Mouse (Mus musculus) CD8-positive naive resting alpha-beta T cell, adult 2 months (primary cell): ENCODE measurements around the gene Nkapl.
"Not testable (repeated sequence)": the region's sequence is repeated elsewhere in the genome, so short reads cannot be mapped to it uniquely, and the experiment has no call there.

ENCODE experiments used
- DNase-seq, 2 experiments: peaks; one replicate each; pipeline ENCODE4 v3.0.0; 2022; ENCODE audit warnings: low read depth in 2 of 2, low spot score in 2 of 2

Gene Nkapl

DNA sequence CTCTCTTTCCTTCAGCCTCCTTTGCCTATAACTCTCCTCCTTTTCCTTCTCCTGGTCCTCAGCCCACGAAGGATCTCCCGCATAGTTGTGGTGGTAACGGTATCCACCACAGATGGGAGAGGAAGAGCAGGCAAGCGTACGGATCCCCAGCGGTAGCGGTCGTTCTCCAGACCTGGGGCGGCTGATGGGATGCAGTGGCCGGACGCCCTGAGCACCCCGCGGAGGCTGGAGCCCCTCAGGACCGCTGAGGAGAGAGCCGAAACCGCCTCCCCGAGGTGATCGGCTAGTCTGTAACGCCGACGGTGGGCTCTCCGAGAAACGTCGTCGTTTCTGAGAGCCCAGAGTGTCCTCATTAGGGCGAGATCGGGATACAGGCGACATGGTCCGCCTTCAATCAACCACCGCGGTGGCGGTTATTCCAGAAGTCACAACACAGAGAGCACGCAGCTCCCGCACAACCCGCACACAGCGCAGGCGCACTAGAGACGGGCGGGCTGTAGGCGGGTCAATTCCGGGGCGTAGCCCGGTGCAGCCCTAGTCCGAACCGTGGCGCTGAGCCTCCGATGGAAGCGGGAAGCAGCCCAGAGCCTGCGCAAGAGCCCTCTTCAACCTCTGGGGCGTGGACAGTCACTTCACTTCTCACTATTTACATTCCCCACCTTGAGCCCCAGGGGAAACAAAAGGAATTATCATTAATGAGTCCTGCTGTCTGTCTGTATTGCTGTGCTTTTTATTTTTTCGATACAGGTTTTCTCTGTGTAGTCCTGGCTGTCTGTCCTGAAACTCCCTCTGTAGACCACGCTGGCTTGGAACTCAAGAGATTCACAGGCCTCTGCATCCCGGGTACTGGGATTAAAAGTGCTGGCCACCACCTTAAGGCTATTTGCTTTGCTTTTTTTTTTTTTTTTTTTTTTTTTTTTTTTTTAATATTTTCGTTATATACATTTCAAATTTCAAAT, at the start of gene Nkapl:
TSS of gene Nkapl (minus strand) at position 449 of the 959 bp plus-strand sequence.
- DNase-seq: peak; percentile 11 to 18

DNA sequence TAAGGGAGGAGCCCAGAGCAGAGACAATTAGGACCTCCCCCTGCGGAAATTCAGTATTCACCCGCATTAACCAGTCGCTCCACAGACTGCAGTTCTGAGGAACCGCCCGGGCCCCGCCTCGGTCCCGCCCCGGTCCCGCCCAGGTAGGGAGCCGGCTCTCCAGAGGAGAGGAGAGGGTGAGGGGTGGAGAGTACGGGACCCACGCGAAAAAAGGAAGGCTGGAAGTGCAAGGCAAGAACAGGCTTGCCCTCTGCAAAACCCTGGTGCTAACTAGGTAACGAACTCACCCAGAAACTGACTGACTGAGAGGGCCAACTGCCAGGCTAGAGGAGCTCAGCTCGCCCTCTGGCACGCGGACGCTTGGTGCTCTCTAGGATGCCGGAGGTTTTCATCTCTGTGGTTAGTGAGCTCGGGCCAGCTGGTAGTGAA, 37.9 kb upstream of the Nkapl start:
- peak; percentile 43 to 66 for DNase-seq

GRCm38 (mm10) chr13:21502296-21502695, 34.0 kb upstream of the Nkapl start:
- DNase-seq: no peak

- DNase-seq: not testable (repeated sequence)
These were observed 32.9 kb upstream of the Nkapl start, which contains the start of gene Gm11273 for GRCm38 (mm10) chr13:21501182-21501581. Gm11273 (minus strand) TSS chr13:21501418.

DNA sequence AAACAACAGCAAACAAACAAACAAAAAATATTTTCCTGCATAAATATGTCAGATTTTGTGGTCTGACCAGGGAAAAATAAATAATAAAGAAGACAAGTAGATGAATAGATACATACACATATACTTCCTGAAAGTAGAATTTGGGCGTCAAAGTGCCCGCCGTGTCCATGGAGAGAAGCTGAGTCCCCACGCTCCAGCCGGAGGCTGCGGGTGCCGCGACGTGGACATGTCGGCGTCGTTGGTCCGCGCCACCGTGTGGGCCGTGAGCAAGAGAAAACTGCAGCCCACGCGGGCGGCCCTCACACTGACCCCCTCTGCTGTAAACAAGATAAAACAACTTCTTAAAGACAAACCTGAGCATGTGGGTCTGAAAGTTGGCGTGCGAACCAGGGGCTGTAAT, 26.8 kb upstream of the Nkapl start, which contains the start of gene AK157302:
TSS of gene AK157302 (plus strand) at position 144 of the 400 bp plus-strand sequence.
- no peak for DNase-seq

DNA sequence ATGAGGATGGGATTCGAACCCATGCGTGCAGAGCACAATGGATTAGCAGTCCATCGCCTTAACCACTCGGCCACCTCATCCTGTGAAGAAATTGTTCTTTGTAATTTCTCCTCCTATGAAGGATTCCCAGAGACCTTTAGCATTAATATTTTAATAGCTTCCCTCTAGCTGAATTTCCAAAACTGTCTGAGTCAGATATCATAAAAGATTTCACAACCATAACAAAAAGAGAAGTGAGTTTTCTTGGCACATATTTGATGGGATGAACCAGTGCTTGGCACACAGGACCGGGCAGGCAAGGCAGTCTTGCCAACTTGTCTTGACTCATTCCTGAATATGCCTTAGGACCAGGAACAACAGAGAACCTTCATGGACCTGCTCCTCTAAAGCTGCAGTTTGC, 24.5 kb upstream of the Nkapl start:
- DNase-seq: no peak

- no peak for DNase-seq
These were observed 18.6 kb upstream of the Nkapl start for GRCm38 (mm10) chr13:21486881-21487280.

DNA sequence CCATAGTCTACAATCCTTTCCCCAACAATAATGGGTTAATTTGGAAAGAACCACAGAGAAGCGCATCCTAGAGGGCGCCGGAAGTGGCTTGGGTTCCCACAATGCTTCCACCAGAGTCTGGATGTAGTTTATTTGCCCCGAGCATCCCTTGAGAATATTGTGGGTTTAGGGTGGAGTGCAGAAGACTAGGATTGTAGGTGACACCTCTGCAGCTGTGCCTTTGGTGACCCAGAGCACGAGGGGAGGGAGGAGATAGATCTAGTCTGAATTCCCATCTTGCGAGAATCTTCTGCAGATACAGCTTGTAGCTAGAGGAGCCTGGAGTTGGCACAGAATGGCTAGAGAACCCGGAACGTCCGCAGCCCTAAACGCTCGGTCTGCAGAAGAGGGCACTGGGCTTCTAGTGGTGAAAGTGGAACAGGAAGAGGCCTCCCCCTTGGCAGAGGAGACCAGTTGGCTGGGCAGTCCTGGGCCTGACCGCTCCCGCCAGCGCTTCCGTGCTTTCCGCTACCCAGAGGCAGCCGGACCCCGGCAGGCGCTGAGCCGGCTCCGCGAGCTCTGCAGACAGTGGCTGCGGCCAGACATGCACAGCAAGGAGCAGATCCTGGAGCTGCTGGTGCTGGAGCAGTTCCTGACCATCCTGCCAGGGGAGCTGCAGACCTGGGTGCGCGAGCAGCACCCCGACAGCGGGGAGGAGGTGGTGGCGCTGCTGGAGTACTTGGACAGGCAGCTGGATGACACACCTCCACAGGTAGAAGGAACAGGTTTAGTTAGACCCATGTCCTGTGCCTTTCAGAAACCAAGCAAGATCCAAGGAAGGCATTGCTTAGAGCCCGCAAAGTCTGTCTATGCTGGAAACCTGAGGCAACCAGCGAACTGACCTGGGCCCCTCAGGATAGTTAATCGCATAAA, 10.7 kb upstream of the Nkapl start, which contains the start of the genes Zkscan4 and Gm10065:
TSS of gene Zkscan4 (plus strand) at position 149 of the 912 bp plus-strand sequence.
TSS of gene Gm10065 (minus strand) at position 683 of the 912 bp plus-strand sequence.
- DNase-seq: not testable (repeated sequence)

GRCm38 (mm10) chr13:21472427-21472826, 4.1 kb upstream of the Nkapl start:
- DNase-seq: no peak

GRCm38 (mm10) chr13:21469097-21469496, 788 bp upstream of the Nkapl start:
- no peak for DNase-seq

DNA sequence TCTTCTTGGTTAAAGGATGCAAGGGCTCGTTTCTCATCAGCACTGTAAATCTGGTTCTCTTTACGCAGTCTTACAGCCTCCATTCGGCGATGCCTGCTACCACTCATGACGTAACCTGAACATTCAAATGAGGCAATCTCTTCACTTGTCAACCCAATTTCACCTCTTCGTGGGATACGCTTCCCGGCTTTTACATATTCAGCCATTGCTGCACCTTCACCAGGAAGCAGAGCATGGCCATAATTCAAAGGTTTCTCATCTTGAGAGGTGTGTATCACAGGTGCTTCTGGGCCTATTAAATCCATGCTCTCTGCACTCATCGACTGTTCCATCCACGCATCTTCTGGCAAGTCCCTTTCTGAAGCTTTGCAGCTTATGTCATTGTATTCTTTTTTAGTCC, 973 bp downstream of the Nkapl start:
- DNase-seq: no peak

- not testable (repeated sequence) for DNase-seq
These were observed 5.8 kb downstream of the Nkapl start for GRCm38 (mm10) chr13:21462516-21462915.

- DNase-seq: no peak
These were observed 12.0 kb downstream of the Nkapl start for GRCm38 (mm10) chr13:21456347-21456746.

- DNase-seq: no peak
These were observed 14.2 kb downstream of the Nkapl start for GRCm38 (mm10) chr13:21454133-21454532.

DNA sequence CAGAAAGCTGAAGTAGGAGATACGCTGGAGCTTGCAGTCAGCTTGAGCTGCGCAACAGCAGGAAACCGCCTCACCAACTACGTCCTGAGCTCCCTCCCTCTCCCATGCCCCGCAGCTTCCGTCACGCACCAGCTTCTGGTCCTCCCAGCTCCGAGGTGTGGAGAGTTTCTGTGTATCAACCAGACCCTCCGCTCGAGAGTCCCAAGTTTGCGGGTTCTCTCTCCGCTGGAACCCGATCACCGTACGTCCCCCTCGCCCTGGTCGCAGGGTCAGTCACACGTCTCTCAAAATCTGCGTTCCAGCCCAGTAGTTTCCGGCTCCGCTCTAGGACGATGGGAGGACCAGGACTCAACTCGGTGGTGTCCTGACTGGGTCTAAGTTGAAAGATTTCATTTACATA, 14.9 kb downstream of the Nkapl start, which contains the start of gene Zscan26:
TSS of gene Zscan26 (minus strand) at position 282 of the 400 bp plus-strand sequence.
- DNase-seq: peak; percentile 57 to 80

GRCm38 (mm10) chr13:21453042-21453441, 15.3 kb downstream of the Nkapl start:
- no peak for DNase-seq

- no peak for DNase-seq
These were observed 20.3 kb downstream of the Nkapl start for GRCm38 (mm10) chr13:21447856-21448614.

DNA sequence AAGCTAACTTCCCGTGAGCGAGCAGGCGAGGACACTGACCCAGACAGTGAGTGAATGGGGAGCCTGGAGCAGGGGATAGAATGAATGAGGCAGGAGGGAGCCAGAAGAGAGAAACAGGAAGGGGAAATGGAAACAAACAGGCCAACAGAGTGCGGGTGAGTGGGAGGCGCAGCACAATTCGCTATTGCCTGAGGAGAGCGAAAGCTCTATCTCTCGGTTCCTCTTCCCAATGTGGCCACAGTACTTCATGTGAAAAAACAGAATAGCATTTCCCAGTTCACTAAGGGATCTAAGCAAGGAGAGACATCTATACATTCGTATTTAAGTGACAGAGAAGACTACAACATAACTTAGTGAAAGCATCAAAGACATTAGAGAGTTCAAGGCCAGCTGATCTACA, 21.5 kb downstream of the Nkapl start:
- no peak for DNase-seq

- no peak for DNase-seq
These were observed 27.1 kb downstream of the Nkapl start for GRCm38 (mm10) chr13:21441207-21441572.

DNA sequence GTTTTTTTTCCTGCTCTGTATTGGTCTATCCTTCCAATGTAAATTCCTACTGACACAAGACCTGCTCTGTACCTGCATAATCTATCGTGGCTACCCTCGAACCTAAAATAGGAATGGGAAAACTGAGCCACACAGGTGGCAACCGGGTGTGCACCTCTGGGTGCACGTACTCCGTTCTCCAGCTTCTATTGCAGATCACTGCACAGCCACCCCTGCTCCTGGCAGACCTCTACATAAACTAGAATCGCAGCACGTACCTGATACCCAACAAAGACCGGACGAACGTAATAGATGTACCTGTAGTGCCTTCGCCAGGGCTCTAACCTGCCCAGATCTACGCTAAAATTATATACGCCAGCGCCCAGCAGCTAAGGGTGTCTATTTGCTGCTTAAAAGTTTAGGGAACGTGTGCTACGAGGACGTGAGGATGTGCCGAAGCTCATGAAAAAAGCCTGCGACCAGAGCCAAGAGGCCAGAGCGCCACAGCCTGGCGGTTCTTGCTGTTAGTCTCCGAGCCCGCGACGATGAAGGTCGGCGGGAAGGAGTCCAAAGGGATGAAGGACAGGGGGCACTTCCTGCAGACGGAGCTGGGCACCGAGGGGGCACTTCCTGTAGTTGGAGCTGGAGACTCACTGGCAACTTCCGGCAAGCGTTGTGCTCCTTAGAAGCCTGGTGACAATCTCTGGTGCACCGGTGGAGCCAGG, 27.7 kb downstream of the Nkapl start, which contains the start of gene Pgbd1:
TSS of gene Pgbd1 (minus strand) at position 556 of the 704 bp plus-strand sequence.
- peak; percentile 28 to 47 for DNase-seq
